Mouse (Mus musculus) bone marrow, adult 2 months (tissue): ENCODE data around the gene Tpst2.

Experiments
- CTCF ChIP-seq: fragments of 200-500 bp; IDR thresholded peaks from 2 replicates; pipeline ENCODE4 v1.5.1; 2011; ENCODE audit warnings: low read length, control low read depth; ENCODE audit not compliant: control insufficient read depth, insufficient read depth
- POLR2A ChIP-seq: fragments of 200-500 bp; IDR thresholded peaks from 2 replicates; pipeline ENCODE4 v1.6.1; 2011; ENCODE audit warnings: low read depth, mild to moderate bottlenecking, control low read depth, low read length, borderline replicate concordance; ENCODE audit not compliant: control insufficient read depth

GRCm38 (mm10) chr5:112243539-112244274, 32.8 kb upstream of the Tpst2 start:
- TF ChIP-seq CTCF (no peak), POLR2A (no peak)
